Mouse (Mus musculus): ENCODE data around the gene Pkig. TPM values are rescaled to one million over a fixed set of nuclear protein-coding genes. Genes with fewer than 3 reads are reported as not detected.
"Not testable (repeated sequence)": the region's sequence is repeated elsewhere in the genome, so short reads cannot be mapped to it uniquely, and the experiment has no call there.

Pkig gene
- 100 to 1,000 TPM; 135 to 144 TPM for total RNA-seq (2021)

- DNase-seq (ENCODE audit: low spot score in 2 of 2), result peak; percentile 88 to 90
- intact Hi-C loops (cut with DNase I), result loop anchor here (1.0 to 2.0 kb wide), 3 partner anchors 9 to 61 kb away; partner anchors contain the start of gene Serinc3
These were observed at the start of gene Pkig for GRCm38 (mm10) chr2:163657975-163658886. Gene Pkig (plus strand): TSS chr2:163658386.

- no peak for DNase-seq (ENCODE audit: low spot score in 2 of 2)
- intact Hi-C loops (cut with DNase I), result no loop called here
These were observed 48.8 kb upstream of the Pkig start for GRCm38 (mm10) chr2:163609281-163609975.

GRCm38 (mm10) chr2:163611176-163611575 is 47.0 kb upstream of the Pkig start:
- DNase-seq (ENCODE audit: low spot score in 2 of 2), result no peak
- intact Hi-C loops (cut with DNase I), result no loop called here

GRCm38 (mm10) chr2:163613206-163613605 is 45.0 kb upstream of the Pkig start:
- DNase-seq (ENCODE audit: low spot score in 2 of 2), result no peak
- intact Hi-C loops (cut with DNase I), result no loop called here

GRCm38 (mm10) chr2:163613990-163614389 is 44.2 kb upstream of the Pkig start:
- intact Hi-C loops (cut with DNase I), result no loop called here
- DNase-seq (ENCODE audit: low spot score in 2 of 2), result no peak

- intact Hi-C loops (cut with DNase I), result no loop called here
- DNase-seq (ENCODE audit: low spot score in 2 of 2), result no peak
These were observed 42.8 kb upstream of the Pkig start for GRCm38 (mm10) chr2:163615401-163615800.

DNA sequence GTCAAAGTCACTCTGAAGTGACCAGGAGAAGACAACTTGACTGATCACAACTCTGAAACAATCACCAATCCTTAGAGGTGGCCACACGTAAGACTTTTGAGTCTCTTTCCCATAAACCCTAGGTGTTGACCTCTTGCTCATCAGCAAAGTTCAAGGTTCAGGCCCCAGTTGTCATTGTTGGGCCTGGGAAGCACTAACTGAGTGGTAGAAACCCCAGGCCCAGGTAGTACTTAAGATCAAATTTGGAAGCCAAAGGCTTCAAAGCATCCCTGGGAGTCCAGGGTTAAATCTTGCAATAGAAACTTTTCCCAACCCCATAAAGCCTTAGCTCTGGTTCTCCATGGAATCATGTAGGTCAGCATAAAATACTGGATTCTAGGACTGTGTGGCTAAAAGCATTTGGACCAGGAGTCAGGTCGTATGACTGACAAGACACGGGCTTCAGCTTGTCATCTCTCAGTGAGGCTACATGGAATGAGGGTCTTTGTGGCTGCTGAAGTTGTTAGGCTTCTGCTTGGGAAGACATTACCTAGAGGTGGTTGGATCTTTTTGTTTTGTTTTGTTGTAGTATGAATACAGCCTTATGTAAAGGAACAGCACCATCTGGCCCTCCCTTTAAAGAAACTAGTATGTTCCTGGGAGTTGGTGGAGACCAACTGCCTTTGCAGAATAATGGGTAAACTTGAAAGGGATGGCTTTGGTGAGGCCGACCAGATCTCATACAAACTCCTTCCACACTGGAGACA is 42.1 kb upstream of the Pkig start:
- no peak for DNase-seq (ENCODE audit: low spot score in 2 of 2)
- intact Hi-C loops (cut with DNase I), result no loop called here

GRCm38 (mm10) chr2:163616652-163617227 is 41.4 kb upstream of the Pkig start:
- intact Hi-C loops (cut with DNase I), result no loop called here

GRCm38 (mm10) chr2:163617232-163617863 is 40.8 kb upstream of the Pkig start:
- DNase-seq (ENCODE audit: low spot score in 2 of 2), result no peak
- intact Hi-C loops (cut with DNase I), result no loop called here

More at GRCm38 (mm10) chr2:163616652-163617227, 41.4 kb upstream of the Pkig start:
- DNase-seq (ENCODE audit: low spot score in 2 of 2), result no peak

- intact Hi-C loops (cut with DNase I), result no loop called here
- DNase-seq (ENCODE audit: low spot score in 2 of 2), result no peak
These were observed 40.3 kb upstream of the Pkig start for GRCm38 (mm10) chr2:163617874-163618273.

DNA sequence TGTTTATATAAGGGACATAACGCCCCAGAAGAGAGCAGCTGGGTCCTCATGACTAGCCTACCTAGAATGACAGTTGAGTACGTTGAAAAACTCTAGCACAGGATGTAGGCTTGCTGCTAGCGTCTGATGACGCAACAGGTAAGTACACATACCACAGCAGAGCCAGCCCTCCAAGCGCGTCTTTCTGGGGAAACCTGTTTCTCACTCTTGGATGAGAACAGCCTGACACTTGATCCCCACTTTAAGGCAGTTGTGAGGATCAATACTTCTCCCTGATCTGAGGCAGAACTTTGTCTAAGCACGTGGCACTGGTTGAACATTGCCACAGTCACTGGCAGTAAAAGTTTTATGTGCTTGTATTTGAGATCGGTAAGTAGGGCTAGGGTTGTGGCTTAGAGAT is 37.7 kb upstream of the Pkig start:
- no peak for DNase-seq (ENCODE audit: low spot score in 2 of 2)
- intact Hi-C loops (cut with DNase I), result no loop called here

DNA sequence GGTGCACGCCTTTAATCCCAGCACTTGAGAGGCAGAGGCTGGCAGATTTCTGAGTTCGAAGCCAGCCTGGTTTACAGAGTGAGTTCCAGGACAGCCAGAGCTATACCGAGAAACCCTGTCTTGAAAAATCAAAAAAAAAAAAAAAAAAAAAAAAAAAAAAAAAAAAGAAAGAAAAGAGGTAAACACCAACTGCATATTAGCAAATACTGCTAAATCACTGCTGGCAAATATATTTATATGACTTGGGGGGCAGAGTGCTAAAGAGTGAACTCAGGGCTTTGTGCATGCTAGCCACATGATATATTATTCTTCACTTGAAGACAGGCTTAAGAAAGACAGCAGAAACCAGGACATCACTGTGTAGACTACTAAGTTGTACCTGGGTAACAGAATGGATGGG is 36.8 kb upstream of the Pkig start:
- DNase-seq (ENCODE audit: low spot score in 2 of 2); intact Hi-C loops (cut with DNase I): not testable (repeated sequence)

GRCm38 (mm10) chr2:163631223-163631622 is 27.0 kb upstream of the Pkig start:
- no peak for DNase-seq (ENCODE audit: low spot score in 2 of 2)
- intact Hi-C loops (cut with DNase I), result no loop called here

DNA sequence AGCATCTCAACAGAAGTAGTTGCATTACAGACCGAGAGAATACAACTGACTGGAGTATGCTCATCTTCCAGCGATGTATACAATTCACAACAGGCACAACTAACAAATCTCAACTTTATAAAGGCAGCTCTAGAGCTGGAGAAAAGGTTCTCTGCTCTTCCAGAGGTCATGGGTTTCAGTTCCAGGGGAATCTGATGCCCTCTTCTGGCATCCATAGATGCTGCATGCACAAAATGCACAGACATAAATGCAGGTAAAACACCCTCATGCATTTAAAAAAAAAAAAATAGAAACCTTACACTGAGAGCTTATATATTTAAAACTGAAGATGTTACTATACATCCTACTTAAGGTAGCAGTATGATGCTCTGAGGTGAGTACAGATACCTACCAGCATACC is 26.5 kb upstream of the Pkig start:
- DNase-seq (ENCODE audit: low spot score in 2 of 2), result no peak
- intact Hi-C loops (cut with DNase I), result no loop called here

- intact Hi-C loops (cut with DNase I), result no loop called here
- no peak for DNase-seq (ENCODE audit: low spot score in 2 of 2)
These were observed 24.0 kb upstream of the Pkig start for GRCm38 (mm10) chr2:163634211-163634610.

GRCm38 (mm10) chr2:163636057-163636456 is 22.1 kb upstream of the Pkig start:
- intact Hi-C loops (cut with DNase I), result no loop called here

DNA sequence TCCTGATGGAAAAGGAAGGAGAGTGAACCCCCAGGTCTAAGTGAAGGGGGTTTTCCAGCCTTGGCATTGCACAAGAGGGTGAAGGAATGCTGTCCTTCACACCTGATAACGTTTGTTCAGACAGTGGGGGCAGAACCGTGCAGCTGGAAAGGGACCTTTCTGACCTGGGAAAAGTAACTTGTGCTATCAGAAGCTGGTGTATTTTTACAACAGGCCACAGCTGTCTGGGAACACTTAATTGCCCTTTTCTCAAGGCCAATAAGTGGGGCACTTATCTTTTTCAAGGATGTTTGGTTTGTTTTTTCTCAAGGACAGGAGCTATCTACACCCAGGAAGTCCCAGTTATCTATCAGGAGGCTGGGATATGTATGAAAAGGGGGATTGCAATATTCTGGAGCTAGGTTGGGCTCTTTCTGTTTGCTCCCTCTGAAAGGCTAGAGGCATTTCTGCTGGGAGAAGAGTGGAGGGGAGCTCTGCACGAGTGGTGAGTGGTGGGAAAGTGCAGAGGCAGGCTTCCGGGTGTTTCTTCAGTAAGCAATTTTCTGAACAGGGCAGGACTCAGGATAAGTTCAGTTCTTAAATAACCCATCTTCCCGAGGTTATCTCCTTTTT is 20.4 kb upstream of the Pkig start:
- intact Hi-C loops (cut with DNase I), result no loop called here
- DNase-seq (ENCODE audit: low spot score in 2 of 2), result no peak

More at GRCm38 (mm10) chr2:163636057-163636456, 22.1 kb upstream of the Pkig start:
- no peak for DNase-seq (ENCODE audit: low spot score in 2 of 2)

GRCm38 (mm10) chr2:163640493-163640892 is 17.7 kb upstream of the Pkig start:
- DNase-seq (ENCODE audit: low spot score in 2 of 2), result no peak
- intact Hi-C loops (cut with DNase I), result no loop called here

GRCm38 (mm10) chr2:163641681-163642080 is 16.5 kb upstream of the Pkig start:
- DNase-seq (ENCODE audit: low spot score in 2 of 2), result no peak
- intact Hi-C loops (cut with DNase I), result no loop called here

Data from left cerebral cortex, postnatal 36 days (tissue).